Mouse (Mus musculus) hindbrain, postnatal 0 days (tissue): ENCODE data around the gene Slco1a4. TPM values are rescaled to one million over a fixed set of nuclear protein-coding genes. Genes with fewer than 3 reads are reported as not detected.

Experiments
- ATAC-seq: fragments of 200-750 bp; cut with Nextera tagmentation; 2 replicates; pipeline ENCODE4 v1.8.0; 2017; ENCODE audit warnings: mild to moderate bottlenecking, moderate TSS enrichment, moderate library complexity
- DNase-seq: peaks from one replicate; pipeline ENCODE4 v3.0.0-alpha.2; 2015; ENCODE audit warnings: low spot score
- H3K27ac ChIP-seq: fragments of 300-500 bp; sonication (generic); 2 replicates; pipeline ENCODE4 v1.5.1; 2014; ENCODE audit warnings: mild to moderate bottlenecking
- H3K27me3 ChIP-seq: fragments of 300-500 bp; sonication (generic); 2 replicates; pipeline ENCODE4 v1.6.1; 2014; ENCODE audit warnings: low read length, mixed read lengths; ENCODE audit not compliant: insufficient read depth
- H3K36me3 ChIP-seq: fragments of 300-500 bp; sonication (generic); 2 replicates; pipeline ENCODE4 v1.6.1; 2014; ENCODE audit warnings: low read length, mixed read lengths; ENCODE audit not compliant: insufficient read depth
- H3K4me1 ChIP-seq: fragments of 300-500 bp; sonication (generic); 2 replicates; pipeline ENCODE4 v1.6.1; 2014; ENCODE audit warnings: antibody characterized with exemption, low read length, mixed read lengths; ENCODE audit not compliant: insufficient read depth
- H3K4me2 ChIP-seq: fragments of 300-500 bp; sonication (generic); 2 replicates; pipeline ENCODE4 v1.6.1; 2014; ENCODE audit warnings: low read depth, mild to moderate bottlenecking, low read length, moderate library complexity, mixed read lengths
- H3K4me3 ChIP-seq: fragments of 300-500 bp; sonication (generic); 2 replicates; pipeline ENCODE4 v1.5.1; 2014; ENCODE audit warnings: low read length
- H3K9ac ChIP-seq: fragments of 300-500 bp; sonication (generic); replicated peaks from 2 replicates; pipeline ENCODE4 v1.6.1; 2014; ENCODE audit warnings: mild to moderate bottlenecking, low read length, moderate library complexity, mixed read lengths
- H3K9me3 ChIP-seq: fragments of 300-500 bp; sonication (generic); 2 replicates; pipeline ENCODE4 v1.6.1; 2016; ENCODE audit warnings: low read length, mixed read lengths
- CTCF ChIP-seq: IDR thresholded peaks from 2 replicates; pipeline ENCODE4 v1.5.1; 2016; ENCODE audit warnings: antibody characterized with exemption, control low read depth, low read depth
- WGBS: fragments of 180-500 bp; shearing (Covaris S2); extraction: QIAGEN DNeasy Blood & Tissue Kit; methylation state at CpG from one replicate; pipeline ENCODE4 v1.1.7; 2014; 5-methylcytosine and 5-hydroxymethylcytosine counted together
- polyA plus RNA-seq: library from polyadenylated mRNA; unstranded; fragments of >200 nt; fragmentation: Nextera tagmentation; extraction: Ambion mirVana; gene quantifications from 2 replicates; pipeline ENCODE4 v1.2.1, GENCODE M21; 2015
- total RNA-seq: library from RNA; depleted of rRNA; stranded (reverse); fragments of >200 nt; gene quantifications from 2 replicates; pipeline ENCODE4 v1.2.3, GENCODE M21; 2014

Slco1a4 gene
- total and polyA plus RNA-seq, 2 experiments from 2014 or later: 5.3 to 6.2 TPM

DNA sequence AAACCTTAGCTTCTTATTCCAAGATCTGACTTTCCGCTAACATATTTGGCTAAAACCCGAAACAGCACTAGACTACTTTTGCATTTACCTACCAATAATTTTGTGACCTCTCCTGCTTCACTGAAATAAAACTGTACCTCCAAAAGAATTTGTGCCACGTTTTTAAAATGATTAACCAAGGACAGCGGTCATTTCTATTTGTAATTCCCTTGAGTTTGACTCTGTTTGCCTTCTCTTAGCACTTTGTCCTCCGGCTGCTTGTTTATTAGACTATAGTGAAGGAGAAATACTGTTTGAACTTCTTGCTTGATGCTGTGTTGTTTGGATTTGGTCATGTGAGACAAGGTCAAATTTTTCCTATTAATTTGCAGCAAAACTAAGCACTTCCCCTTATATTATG, 12.7 kb upstream of the Slco1a4 start:
- no peak overlapping the region for H3K27ac ChIP-seq
- no peaks in the 10 kb centered on the region for H3K27me3 ChIP-seq
- H3K4me2 ChIP-seq: no peak overlapping the region
- ATAC-seq (no peak), DNase-seq (no peak)
- H3K9me3 ChIP-seq: no peaks in the 10 kb centered on the region
- H3K4me1 ChIP-seq: no peaks in the 10 kb centered on the region
- TF ChIP-seq CTCF: no peak
- WGBS: 80% methylated on average over 5 of the region's 5 CpGs
- H3K4me3 ChIP-seq: no peak overlapping the region
- H3K36me3 ChIP-seq: no peaks in the 10 kb centered on the region
- H3K9ac ChIP-seq: no peak overlapping the region

DNA sequence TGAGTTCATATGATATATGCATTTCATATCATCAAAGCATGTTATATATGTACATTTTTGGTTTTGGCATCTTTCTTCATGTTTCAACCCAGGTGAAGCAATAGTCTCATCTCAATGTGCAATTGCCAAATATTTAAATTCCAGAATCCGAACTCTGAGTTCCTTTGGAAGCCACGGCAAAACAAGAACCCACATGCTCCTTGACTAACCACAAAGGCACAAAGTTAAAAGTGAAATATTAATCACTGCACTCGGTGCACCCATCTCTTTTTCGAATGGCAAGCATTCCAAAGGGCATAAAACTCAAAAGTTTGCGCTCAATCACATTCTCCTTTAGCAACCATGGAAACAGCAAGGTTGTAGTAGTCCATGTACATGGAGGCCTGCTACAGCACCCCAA, 10.0 kb upstream of the Slco1a4 start:
- no peak for ATAC-seq
- H3K27ac ChIP-seq: no peak overlapping the region
- no peaks in the 10 kb centered on the region for H3K4me1 ChIP-seq
- DNase-seq: no peak
- no peak overlapping the region for H3K9ac ChIP-seq
- 79% methylated on average over 5 of the region's 5 CpGs for WGBS
- H3K4me3 ChIP-seq: no peak overlapping the region
- H3K9me3 ChIP-seq: no peaks in the 10 kb centered on the region
- TF ChIP-seq CTCF: no peak
- H3K4me2 ChIP-seq: no peak overlapping the region
- no peaks in the 10 kb centered on the region for H3K36me3 ChIP-seq
- no peaks in the 10 kb centered on the region for H3K27me3 ChIP-seq

DNA sequence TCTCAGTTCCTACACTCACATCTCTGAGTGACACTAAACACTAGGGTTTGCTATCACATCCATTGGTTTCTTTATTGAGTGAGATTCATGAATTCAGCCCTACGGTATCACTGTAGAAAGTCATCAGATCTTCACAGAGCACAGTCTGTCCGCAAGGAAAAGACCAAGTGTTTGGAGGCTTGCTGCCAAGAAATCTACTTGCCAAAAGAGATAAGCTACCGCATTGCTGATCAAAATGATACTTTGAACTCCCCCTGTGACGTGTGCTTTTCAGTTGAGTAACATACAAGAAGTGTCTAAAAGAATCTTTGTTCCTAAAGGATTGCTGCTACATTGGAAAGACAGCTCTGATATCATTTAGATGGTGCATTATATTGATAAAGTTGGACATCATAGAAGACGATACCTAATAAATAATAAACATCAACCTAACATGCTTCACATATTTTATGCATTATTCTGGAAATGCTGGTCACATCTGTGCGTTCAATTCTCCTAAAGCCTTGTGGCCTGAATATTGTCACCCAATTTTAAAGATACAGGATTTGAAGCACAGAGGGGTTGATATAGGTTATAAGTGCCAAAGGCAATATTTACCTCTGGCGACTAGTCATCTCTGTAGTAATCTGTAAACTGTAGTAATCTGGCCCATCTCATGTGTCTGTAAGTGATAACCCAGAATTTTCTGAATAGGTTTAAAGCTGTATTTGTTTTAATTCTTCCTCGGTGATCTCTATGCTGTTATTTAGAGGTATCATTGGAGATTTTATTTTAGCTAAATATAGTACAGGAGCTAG, 1.9 kb upstream of the Slco1a4 start:
- Histone ChIP-seq H3K9me3 (no peaks in the 10 kb centered on the region), H3K4me2 (no peak overlapping the region), H3K27ac (no peak overlapping the region), H3K9ac (no peak overlapping the region), H3K4me3 (no peak overlapping the region), H3K4me1 (no peaks in the 10 kb centered on the region), H3K27me3 (no peaks in the 10 kb centered on the region), H3K36me3 (no peaks in the 10 kb centered on the region)
- ATAC-seq (no peak), DNase-seq (peak; percentile 29)
- WGBS: 75% methylated on average over 8 of the region's 8 CpGs
- no peak for TF ChIP-seq CTCF

- no peak for TF ChIP-seq CTCF
- Histone ChIP-seq H3K27me3 (no peaks in the 10 kb centered on the region), H3K4me1 (no peaks in the 10 kb centered on the region), H3K36me3 (no peaks in the 10 kb centered on the region), H3K27ac (no peak overlapping the region), H3K9me3 (no peaks in the 10 kb centered on the region), H3K4me3 (no peak overlapping the region), H3K9ac (no peak overlapping the region), H3K4me2 (no peak overlapping the region)
- no peak for DNase-seq
- 59% methylated on average over 2 of the region's 2 CpGs for WGBS
- ATAC-seq: no peak
Observed at GRCm38 (mm10) chr6:141853616-141854015, 2.4 kb downstream of the Slco1a4 start.

GRCm38 (mm10) chr6:141849051-141849450, 6.9 kb downstream of the Slco1a4 start:
- Histone ChIP-seq H3K4me2 (no peak overlapping the region), H3K9me3 (no peaks in the 10 kb centered on the region), H3K27me3 (no peaks in the 10 kb centered on the region), H3K9ac (no peak overlapping the region), H3K4me3 (no peak overlapping the region), H3K27ac (no peak overlapping the region), H3K36me3 (no peaks in the 10 kb centered on the region), H3K4me1 (no peaks in the 10 kb centered on the region)
- no peak for ATAC-seq
- TF ChIP-seq CTCF: no peak
- DNase-seq: no peak
- 24% methylated on average over 4 of the region's 4 CpGs for WGBS

- Histone ChIP-seq H3K27ac (no peak overlapping the region), H3K36me3 (no peaks in the 10 kb centered on the region), H3K9ac (no peak overlapping the region), H3K4me2 (no peak overlapping the region), H3K4me3 (no peak overlapping the region), H3K27me3 (no peaks in the 10 kb centered on the region), H3K9me3 (no peaks in the 10 kb centered on the region), H3K4me1 (no peaks in the 10 kb centered on the region)
- ATAC-seq (0 out of 2 replicates have a peak, but pooled peaks have one; percentile 45), DNase-seq (peak; percentile 67)
- 20% methylated on average over 1 of the region's 1 CpGs for WGBS
- peak; percentile 73 for TF ChIP-seq CTCF
Observed at GRCm38 (mm10) chr6:141797837-141798236, 58.2 kb downstream of the Slco1a4 start.

GRCm38 (mm10) chr6:141774476-141774875, 81.5 kb downstream of the Slco1a4 start:
- Histone ChIP-seq H3K27me3 (no peaks in the 10 kb centered on the region), H3K4me1 (no peaks in the 10 kb centered on the region), H3K36me3 (no peaks in the 10 kb centered on the region), H3K4me3 (no peak overlapping the region), H3K4me2 (no peak overlapping the region), H3K27ac (no peak overlapping the region), H3K9ac (no peak overlapping the region), H3K9me3 (no peaks in the 10 kb centered on the region)
- no peak for TF ChIP-seq CTCF
- DNase-seq (no peak), ATAC-seq (no peak)
- WGBS: 55% methylated on average over 2 of the region's 2 CpGs
